Mouse (Mus musculus): ENCODE measurements around the gene Mybph. TPM values are rescaled to one million over a fixed set of nuclear protein-coding genes. Genes with fewer than 3 reads are reported as not detected.

Mybph gene
- total and polyA plus RNA-seq, 3 experiments: not detected

GRCm38 (mm10) chr1:134229806-134230575 is 36.7 kb downstream of the Mybph start:
- Histone ChIP-seq H3K27ac (ENCODE audit: control insufficient read depth, low read depth, low read length) (no peak overlapping the region), H3K9me3 (replicated peaks; ENCODE audit: insufficient read depth, low read length) (no peaks in the 10 kb centered on the region), H3K4me1 (ENCODE audit: control insufficient read depth in 1 of 2, insufficient read depth in 2 of 2, low read length in 2 of 2) (peaks cover 3 to 20% of the 10 kb centered on the region in 2 experiments; a peak in 3 of 4 replicates), H3K79me2 (ENCODE audit: control insufficient read depth, insufficient read depth, low read length, poor library complexity) (no peaks in the 10 kb centered on the region), H3K9ac (ENCODE audit: control insufficient read depth, low read depth, low read length, poor library complexity, severe bottlenecking) (no peak overlapping the region), H3K4me3 (ENCODE audit: control insufficient read depth in 1 of 2, insufficient read depth in 1 of 2, low read depth in 2 of 2, low read length in 2 of 2) (no peak overlapping the region), H3K36me3 (ENCODE audit: control insufficient read depth in 1 of 2, insufficient read depth in 2 of 2, low read length in 2 of 2) (peaks cover 0 to 3% of the 10 kb centered on the region in 2 experiments; a peak in 1 of 4 replicates), H3K27me3 (ENCODE audit: control insufficient read depth in 1 of 2, insufficient read depth in 2 of 2, low read length in 2 of 2) (peaks cover 0 to 9% of the 10 kb centered on the region in 2 experiments; a peak in 1 of 4 replicates)
- DNase-seq (ENCODE audit: low read depth, low spot score): no peak
- TF ChIP-seq MAX (IDR thresholded peaks at IDR 0.05; ENCODE audit: low read length) (no peak), JUND (IDR thresholded peaks at IDR 0.05; ENCODE audit: low read depth, low read length) (no peak), EP300 (IDR thresholded peaks at IDR 0.05; ENCODE audit: low read depth in 1 of 2, low read length in 2 of 2) (no peak), ZMIZ1 (IDR thresholded peaks at IDR 0.05; ENCODE audit: low read depth, low read length) (no peak), USF1 (IDR thresholded peaks at IDR 0.05; ENCODE audit: low read depth, low read length) (no peak), SMC3 (IDR thresholded peaks at IDR 0.05; ENCODE audit: low read depth, low read length) (no peak), NELFE (IDR thresholded peaks at IDR 0.05; ENCODE audit: low read depth, low read length) (no peak), GATA1 (IDR thresholded peaks at IDR 0.05; ENCODE audit: low read depth, low read length) (no peak)

- H3K4me3 ChIP-seq (ENCODE audit: control insufficient read depth in 1 of 2, insufficient read depth in 1 of 2, low read depth in 2 of 2, low read length in 2 of 2): no peak overlapping the region
- peaks cover 0 to 3% of the 10 kb centered on the region in 2 experiments; a peak in 1 of 4 replicates for H3K36me3 ChIP-seq (ENCODE audit: control insufficient read depth in 1 of 2, insufficient read depth in 2 of 2, low read length in 2 of 2)
- no peak overlapping the region for H3K9ac ChIP-seq (ENCODE audit: control insufficient read depth, low read depth, low read length, poor library complexity, severe bottlenecking)
- H3K27me3 ChIP-seq (ENCODE audit: control insufficient read depth in 1 of 2, insufficient read depth in 2 of 2, low read length in 2 of 2): peaks cover 0 to 9% of the 10 kb centered on the region in 2 experiments; a peak in 1 of 4 replicates
- H3K79me2 ChIP-seq (ENCODE audit: control insufficient read depth, insufficient read depth, low read length, poor library complexity): no peaks in the 10 kb centered on the region
- no peak overlapping the region for H3K27ac ChIP-seq (ENCODE audit: control insufficient read depth, low read depth, low read length)
- H3K9me3 ChIP-seq (replicated peaks; ENCODE audit: insufficient read depth, low read length): no peaks in the 10 kb centered on the region
- TF ChIP-seq TCF12 (IDR thresholded peaks at IDR 0.05; ENCODE audit: low read depth, low read length) (no peak), MAZ (IDR thresholded peaks at IDR 0.05; ENCODE audit: low read depth, low read length) (no peak), MYC (IDR thresholded peaks at IDR 0.05; ENCODE audit: low read depth, low read length) (no peak), ZKSCAN1 (IDR thresholded peaks at IDR 0.05; ENCODE audit: low read depth, low read length) (no peak), RCOR1 (IDR thresholded peaks at IDR 0.05; ENCODE audit: low read depth, low read length) (no peak), RAD21 (IDR thresholded peaks at IDR 0.05; ENCODE audit: low read depth, low read length) (no peak), UBTF (IDR thresholded peaks at IDR 0.05; ENCODE audit: borderline replicate concordance, insufficient read depth, low read depth, low read length) (no peak), SIN3A (IDR thresholded peaks at IDR 0.05; ENCODE audit: low read length) (no peak), USF2 (IDR thresholded peaks at IDR 0.05; ENCODE audit: borderline replicate concordance in 1 of 2, insufficient read depth in 1 of 2, low read depth in 1 of 2, low read length in 2 of 2) (no peak), MXI1 (IDR thresholded peaks at IDR 0.05; ENCODE audit: low read depth, low read length) (no peak), BHLHE40 (IDR thresholded peaks at IDR 0.05; ENCODE audit: borderline replicate concordance, low read depth, low read length) (no peak), ZNF384 (IDR thresholded peaks at IDR 0.05; ENCODE audit: low read depth, low read length) (no peak), E2F4 (IDR thresholded peaks at IDR 0.05; ENCODE audit: borderline replicate concordance, low read depth, low read length) (no peak), SMC3 (IDR thresholded peaks at IDR 0.05; ENCODE audit: low read depth, low read length) (no peak), GABPA (IDR thresholded peaks at IDR 0.05; ENCODE audit: low read depth, low read length) (no peak), ZC3H11A (IDR thresholded peaks at IDR 0.05; ENCODE audit: low read depth, low read length) (no peak), POLR2AphosphoS2 (IDR thresholded peaks at IDR 0.05; ENCODE audit: low read length) (no peak), MAX (IDR thresholded peaks at IDR 0.05; ENCODE audit: low read length) (no peak), CHD2 (IDR thresholded peaks at IDR 0.05; ENCODE audit: low read length) (no peak)
- no peak for DNase-seq (ENCODE audit: low read depth, low spot score)
- H3K4me1 ChIP-seq (ENCODE audit: control insufficient read depth in 1 of 2, insufficient read depth in 2 of 2, low read length in 2 of 2): peaks cover 3 to 20% of the 10 kb centered on the region in 2 experiments; a peak in 3 of 4 replicates
Measured at GRCm38 (mm10) chr1:134230638-134231228, 37.5 kb downstream of the Mybph start.
